Mouse (Mus musculus): Measurements from ENCODE around the gene Wsb2. TPM values are rescaled to one million over a fixed set of nuclear protein-coding genes. Genes with fewer than 3 reads are reported as not detected.
"Not testable (repeated sequence)": the region's sequence is repeated elsewhere in the genome, so short reads cannot be mapped to it uniquely, and the experiment has no call there.

Wsb2 gene
- 18.1 and 23.1 TPM in 2 replicates for total RNA-seq (2014; fragmentation: Nextera tagmentation)
- total RNA-seq (2017), result 18.9 and 87.8 TPM in 2 replicates

- no peak; the same call in 1 of the 2 replicates for ATAC-seq (replicated peaks; ENCODE audit: low FRiP score, low TSS enrichment, poor library complexity, severe bottlenecking)
Measured at GRCm38 (mm10) chr5:117357129-117357477, at the start of gene Wsb2. Gene Wsb2 (plus strand): TSS chr5:117357304.

- ATAC-seq (replicated peaks; ENCODE audit: low FRiP score, low TSS enrichment, poor library complexity, severe bottlenecking), result peak; percentile 92
Measured at GRCm38 (mm10) chr5:117307699-117308098, 49.4 kb upstream of the Wsb2 start.

- ATAC-seq (replicated peaks; ENCODE audit: low FRiP score, low TSS enrichment, poor library complexity, severe bottlenecking), result peak; percentile 58
Measured at GRCm38 (mm10) chr5:117313420-117313819, 43.7 kb upstream of the Wsb2 start.

- no peak for ATAC-seq (replicated peaks; ENCODE audit: low FRiP score, low TSS enrichment, poor library complexity, severe bottlenecking)
Measured at GRCm38 (mm10) chr5:117313909-117314308, 43.2 kb upstream of the Wsb2 start.

- 0 out of 2 replicates have a peak, but pooled peaks have one; percentile 9 for ATAC-seq (replicated peaks; ENCODE audit: low FRiP score, low TSS enrichment, poor library complexity, severe bottlenecking)
Measured at GRCm38 (mm10) chr5:117314587-117315428, 42.3 kb upstream of the Wsb2 start.

GRCm38 (mm10) chr5:117318741-117319629 lies 38.1 kb upstream of the Wsb2 start, which contains the start of gene Vsig10:
Gene Vsig10 (plus strand): TSS chr5:117319083.
- ATAC-seq (replicated peaks; ENCODE audit: low FRiP score, low TSS enrichment, poor library complexity, severe bottlenecking), result peak; percentile 85

- ATAC-seq (replicated peaks; ENCODE audit: low FRiP score, low TSS enrichment, poor library complexity, severe bottlenecking), result no peak
Measured at GRCm38 (mm10) chr5:117323751-117324150, 33.4 kb upstream of the Wsb2 start.

- ATAC-seq (replicated peaks; ENCODE audit: low FRiP score, low TSS enrichment, poor library complexity, severe bottlenecking), result no peak
Measured at GRCm38 (mm10) chr5:117326408-117326807, 30.7 kb upstream of the Wsb2 start.

GRCm38 (mm10) chr5:117330457-117330856 lies 26.6 kb upstream of the Wsb2 start:
- ATAC-seq (replicated peaks; ENCODE audit: low FRiP score, low TSS enrichment, poor library complexity, severe bottlenecking), result no peak

GRCm38 (mm10) chr5:117337999-117338398 lies 19.1 kb upstream of the Wsb2 start:
- ATAC-seq (replicated peaks; ENCODE audit: low FRiP score, low TSS enrichment, poor library complexity, severe bottlenecking), result peak; percentile 32

- ATAC-seq (replicated peaks; ENCODE audit: low FRiP score, low TSS enrichment, poor library complexity, severe bottlenecking), result peak; percentile 88
Measured at GRCm38 (mm10) chr5:117338503-117338902, 18.6 kb upstream of the Wsb2 start.

GRCm38 (mm10) chr5:117340081-117340480 lies 17.0 kb upstream of the Wsb2 start:
- ATAC-seq (replicated peaks; ENCODE audit: low FRiP score, low TSS enrichment, poor library complexity, severe bottlenecking), result no peak

- no peak for ATAC-seq (replicated peaks; ENCODE audit: low FRiP score, low TSS enrichment, poor library complexity, severe bottlenecking)
Measured at GRCm38 (mm10) chr5:117341896-117342295, 15.2 kb upstream of the Wsb2 start.

- not testable (repeated sequence) for ATAC-seq (replicated peaks; ENCODE audit: low FRiP score, low TSS enrichment, poor library complexity, severe bottlenecking)
Measured at GRCm38 (mm10) chr5:117344496-117344895, 12.6 kb upstream of the Wsb2 start.

GRCm38 (mm10) chr5:117345432-117345976 lies 11.6 kb upstream of the Wsb2 start:
- no peak for ATAC-seq (replicated peaks; ENCODE audit: low FRiP score, low TSS enrichment, poor library complexity, severe bottlenecking)

GRCm38 (mm10) chr5:117346281-117346680 lies 10.8 kb upstream of the Wsb2 start:
- ATAC-seq (replicated peaks; ENCODE audit: low FRiP score, low TSS enrichment, poor library complexity, severe bottlenecking), result no peak

- no peak for ATAC-seq (replicated peaks; ENCODE audit: low FRiP score, low TSS enrichment, poor library complexity, severe bottlenecking)
Measured at GRCm38 (mm10) chr5:117347011-117347410, 10.1 kb upstream of the Wsb2 start.

- ATAC-seq (replicated peaks; ENCODE audit: low FRiP score, low TSS enrichment, poor library complexity, severe bottlenecking), result no peak
Measured at GRCm38 (mm10) chr5:117347838-117348237, 9.3 kb upstream of the Wsb2 start.

GRCm38 (mm10) chr5:117348279-117348678 lies 8.8 kb upstream of the Wsb2 start:
- ATAC-seq (replicated peaks; ENCODE audit: low FRiP score, low TSS enrichment, poor library complexity, severe bottlenecking), result peak; percentile 69; the same call in 1 of the 2 replicates

- no peak for ATAC-seq (replicated peaks; ENCODE audit: low FRiP score, low TSS enrichment, poor library complexity, severe bottlenecking)
Measured at GRCm38 (mm10) chr5:117354121-117354520, 3.0 kb upstream of the Wsb2 start.

All from megakaryocyte-erythroid progenitor cell, adult 5-6 weeks (primary cell).